Mouse (Mus musculus) kidney, embryonic 16.5 days (tissue): ENCODE data around the gene Hexb. TPM values are rescaled to one million over a fixed set of nuclear protein-coding genes. Genes with fewer than 3 reads are reported as not detected.

Experiments used
- ATAC-seq: fragments of 200-750 bp; cut with Nextera tagmentation; 2 replicates; pipeline ENCODE4 v1.8.0; 2017; ENCODE audit warnings: moderate TSS enrichment; ENCODE audit not compliant: low FRiP score, low TSS enrichment
- H3K27ac ChIP-seq: fragments of 300-500 bp; sonication (generic); 2 replicates; pipeline ENCODE4 v1.5.1; 2014; ENCODE audit warnings: low read length
- H3K27me3 ChIP-seq: fragments of 300-500 bp; sonication (generic); 2 replicates; pipeline ENCODE4 v1.6.1; 2014; ENCODE audit warnings: low read length, control low read depth, mixed read lengths; ENCODE audit not compliant: insufficient read depth
- H3K36me3 ChIP-seq: fragments of 300-500 bp; sonication (generic); 2 replicates; pipeline ENCODE4 v1.6.1; 2014; ENCODE audit warnings: low read length, control low read depth, mixed read lengths; ENCODE audit not compliant: insufficient read depth
- H3K4me1 ChIP-seq: fragments of 300-500 bp; sonication (generic); 2 replicates; pipeline ENCODE4 v1.6.1; 2014; ENCODE audit warnings: low read length, control low read depth, mixed read lengths; ENCODE audit not compliant: insufficient read depth
- H3K4me2 ChIP-seq: fragments of 300-500 bp; sonication (generic); replicated peaks from 2 replicates; pipeline ENCODE4 v1.6.1; 2014; ENCODE audit warnings: low read depth, low read length
- H3K4me3 ChIP-seq: fragments of 300-500 bp; sonication (generic); 2 replicates; pipeline ENCODE4 v1.5.1; 2014; ENCODE audit warnings: mild to moderate bottlenecking, low read length
- H3K9ac ChIP-seq: fragments of 300-500 bp; sonication (generic); replicated peaks from 2 replicates; pipeline ENCODE4 v1.6.1; 2014; ENCODE audit warnings: low read length
- H3K9me3 ChIP-seq: fragments of 300-500 bp; sonication (generic); 2 replicates; pipeline ENCODE4 v1.6.1; 2016; ENCODE audit warnings: low read length, control low read depth
- whole genome bisulfite sequencing: fragments of 180-500 bp; shearing (Covaris S2); extraction: QIAGEN DNeasy Blood & Tissue Kit; methylation state at CpG from one replicate; pipeline ENCODE4 v1.1.7; 2014; 5-methylcytosine and 5-hydroxymethylcytosine counted together
- polyA plus RNA-seq: library from polyadenylated mRNA; unstranded; fragments of >200 nt; fragmentation: Nextera tagmentation; extraction: Ambion mirVana; gene quantifications from 2 replicates; pipeline ENCODE4 v1.2.1, GENCODE M21; 2015

The Hexb gene
- polyA plus RNA-seq, 1 experiment from 2014 or later = 44.6 TPM

DNA sequence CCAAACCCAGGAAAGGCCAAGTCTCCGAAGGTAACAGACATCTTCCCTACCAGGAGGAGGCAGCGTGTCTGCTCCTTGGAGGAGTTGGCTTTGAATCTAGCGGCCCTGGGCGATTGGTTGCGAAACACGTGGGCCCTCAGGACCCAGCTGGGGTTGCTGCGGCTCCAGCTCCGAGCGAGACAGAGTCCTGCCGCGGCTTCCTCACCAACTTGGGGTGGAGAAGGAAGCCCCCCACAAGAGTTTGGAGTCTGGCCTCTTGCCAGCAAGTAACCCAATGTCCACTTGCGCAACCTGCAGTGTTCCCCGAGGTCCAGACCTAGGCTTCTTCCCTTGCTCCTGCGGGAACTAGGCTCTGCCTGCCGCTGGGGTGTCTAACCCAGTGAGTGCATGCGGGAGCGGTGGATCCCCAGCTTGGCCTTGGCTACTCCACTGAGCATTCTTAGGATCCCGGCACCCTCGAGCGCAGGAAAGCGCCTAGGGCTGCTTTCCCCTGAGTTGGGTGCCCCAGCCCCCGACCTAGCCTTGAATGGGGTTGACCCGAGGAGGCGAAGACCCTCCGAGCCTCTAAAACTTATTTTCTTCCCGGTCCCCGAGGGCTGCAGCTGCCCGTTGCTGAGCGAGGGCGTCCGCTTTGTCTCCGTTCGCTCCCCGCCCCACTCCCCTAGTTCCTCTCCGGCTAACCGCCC is 42.3 kb upstream of the Hexb start:
- ATAC-seq = peak; percentile 66
- peak overlapping the region; percentile 94 for H3K9ac ChIP-seq
- under 1% methylated on average over 34 of the region's 36 CpGs for WGBS
- no peaks in the 10 kb centered on the region for H3K9me3 ChIP-seq
- peaks cover 7% of the 10 kb centered on the region for H3K36me3 ChIP-seq
- peaks cover 57% of the 10 kb centered on the region for H3K4me1 ChIP-seq
- no peaks in the 10 kb centered on the region for H3K27me3 ChIP-seq
- peak overlapping the region; percentile 93 for H3K4me3 ChIP-seq
- H3K4me2 ChIP-seq = peak overlapping the region; percentile 77
- peak overlapping the region; percentile 96 for H3K27ac ChIP-seq

DNA sequence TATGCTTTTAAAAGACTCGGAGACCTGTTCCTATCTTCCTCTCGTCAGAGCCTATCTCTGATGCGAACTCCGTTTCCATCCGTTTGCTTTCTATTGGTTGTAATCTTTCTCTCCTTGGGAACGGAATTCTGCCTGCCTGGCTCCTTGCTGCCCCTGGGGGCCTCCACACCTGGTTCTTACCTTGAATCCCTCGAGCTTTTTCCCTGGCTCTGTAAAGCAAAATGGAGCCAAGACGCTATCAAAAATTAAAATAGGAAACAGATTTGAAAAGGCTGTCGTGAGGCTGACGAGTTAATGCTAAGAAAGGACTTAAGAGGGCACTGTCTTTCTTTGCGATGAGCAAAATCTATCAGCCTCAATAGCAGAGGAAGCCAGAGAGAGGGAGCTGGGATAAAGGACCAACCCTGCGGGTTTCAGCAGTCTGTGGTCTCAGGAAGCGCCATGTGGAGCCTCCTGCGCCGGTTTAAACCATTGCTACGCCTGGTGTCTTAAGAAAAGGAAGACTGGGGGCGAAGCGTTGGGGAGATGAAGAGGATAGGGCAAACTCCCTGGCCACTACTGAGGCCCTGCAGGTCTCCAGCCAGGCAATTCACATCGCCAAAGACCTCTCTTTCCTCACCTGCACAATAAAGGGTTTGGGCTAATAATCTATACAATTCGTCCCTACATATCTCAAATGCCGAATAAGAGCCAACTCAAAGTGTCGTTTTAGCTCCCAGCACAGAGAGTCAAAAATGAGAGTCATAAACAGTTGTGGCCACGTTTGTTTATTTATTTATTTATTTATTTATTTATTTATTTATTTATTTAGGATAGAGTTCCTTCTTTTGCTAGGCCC is 41.4 kb upstream of the Hexb start:
- 8% methylated on average over 23 of the region's 23 CpGs for WGBS
- Histone ChIP-seq H3K9ac (0 out of 2 replicates have a peak overlapping the region, but pooled peaks have one; percentile 42), H3K27ac (peak overlapping the region; percentile 96), H3K9me3 (no peaks in the 10 kb centered on the region), H3K4me2 (peak overlapping the region; percentile 77), H3K36me3 (no peaks in the 10 kb centered on the region), H3K4me3 (peak overlapping the region; percentile 93), H3K4me1 (peaks cover 50% of the 10 kb centered on the region), H3K27me3 (no peaks in the 10 kb centered on the region)
- 0 out of 2 replicates have a peak, but pooled peaks have one; percentile 24 for ATAC-seq

DNA sequence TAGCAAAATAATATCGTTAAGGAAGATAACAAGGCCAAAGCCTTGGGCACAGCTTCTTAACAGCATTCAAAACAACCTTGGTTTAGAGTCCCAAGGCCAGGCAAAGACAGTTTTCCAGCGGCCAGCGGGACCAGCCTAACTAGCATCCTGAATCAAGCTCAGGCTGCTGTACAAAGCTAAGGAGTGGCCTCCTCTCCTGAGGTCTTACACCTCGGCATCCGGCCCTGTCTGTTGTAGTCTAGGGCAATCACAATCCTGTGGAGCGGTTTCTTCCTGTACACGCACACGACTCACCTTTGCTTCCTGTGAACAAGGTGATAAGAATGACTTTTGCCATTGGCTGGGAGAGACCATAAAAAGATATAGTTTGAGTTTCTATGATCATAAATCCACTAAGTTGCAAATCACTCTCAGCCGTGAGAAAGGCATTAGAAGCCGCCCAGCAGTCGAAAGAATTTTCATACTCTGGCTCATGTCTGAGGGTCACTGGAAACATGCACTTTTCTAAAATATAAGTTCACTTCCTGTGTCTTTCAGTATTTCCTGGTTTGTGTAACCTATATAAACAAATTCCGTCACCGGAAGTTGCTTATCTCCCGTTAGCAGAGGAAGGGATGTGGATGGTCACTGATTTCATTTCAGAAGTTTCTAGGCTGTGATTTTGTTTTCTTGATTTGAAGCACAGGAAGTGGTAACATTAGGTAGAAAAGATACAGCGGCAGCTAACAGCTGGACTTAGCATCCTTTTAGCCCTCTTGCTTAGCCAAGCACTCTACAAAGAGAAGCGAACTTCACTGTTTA is 40.2 kb upstream of the Hexb start:
- H3K9me3 ChIP-seq = no peaks in the 10 kb centered on the region
- H3K36me3 ChIP-seq = no peaks in the 10 kb centered on the region
- peaks cover 38% of the 10 kb centered on the region for H3K4me1 ChIP-seq
- H3K4me3 ChIP-seq = no peak overlapping the region
- H3K9ac ChIP-seq = no peak overlapping the region
- no peak overlapping the region for H3K4me2 ChIP-seq
- peak overlapping the region; percentile 96 for H3K27ac ChIP-seq
- no peaks in the 10 kb centered on the region for H3K27me3 ChIP-seq
- WGBS = 39% methylated on average over 16 of the region's 16 CpGs
- no peak for ATAC-seq

DNA sequence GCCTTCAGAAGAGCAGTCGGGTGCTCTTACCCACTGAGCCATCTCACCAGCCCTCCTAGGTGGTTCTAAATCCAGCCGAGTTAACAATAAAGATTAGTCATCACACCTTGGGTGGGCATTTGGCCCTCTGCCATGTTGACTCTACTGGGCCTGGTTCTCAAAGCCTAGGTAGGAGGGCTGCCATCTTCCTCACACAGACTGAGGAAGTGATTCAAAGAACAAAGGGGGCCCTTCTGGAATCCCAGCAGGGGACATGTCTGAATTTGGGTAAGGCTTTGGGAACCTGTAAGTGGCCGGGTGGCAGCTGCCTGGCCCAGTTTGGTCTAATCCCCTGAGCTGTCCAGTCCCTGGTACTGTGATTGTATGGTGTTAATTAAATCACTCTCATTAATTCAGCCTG is 39.5 kb upstream of the Hexb start:
- Histone ChIP-seq H3K4me1 (peaks cover 32% of the 10 kb centered on the region), H3K9me3 (no peaks in the 10 kb centered on the region), H3K36me3 (no peaks in the 10 kb centered on the region), H3K4me2 (no peak overlapping the region), H3K4me3 (no peak overlapping the region), H3K9ac (no peak overlapping the region), H3K27me3 (no peaks in the 10 kb centered on the region), H3K27ac (peak overlapping the region; percentile 67; the same call in 1 of the 2 replicates)
- no peak for ATAC-seq
- WGBS = 66% methylated on average over 3 of the region's 3 CpGs

DNA sequence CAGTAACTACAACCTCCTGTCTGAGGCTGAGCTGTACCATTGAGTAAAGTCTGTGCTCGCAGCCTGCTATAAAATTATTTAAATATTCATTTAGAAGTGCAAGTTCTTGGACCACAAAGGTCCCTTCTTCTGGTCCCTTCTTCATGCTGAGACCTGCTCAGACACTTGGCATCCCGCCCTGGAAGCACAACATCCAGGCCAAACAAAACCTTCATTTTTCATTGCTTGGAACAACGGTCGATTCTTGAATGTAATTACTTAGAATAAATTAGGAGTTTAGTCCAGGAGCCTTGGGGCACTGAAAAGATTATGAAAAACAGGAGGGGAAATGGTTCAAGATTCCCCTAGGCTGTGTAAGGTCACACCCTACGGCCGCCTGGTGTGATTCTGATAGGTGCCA is 37.8 kb upstream of the Hexb start:
- 72% methylated on average over 6 of the region's 6 CpGs for WGBS
- H3K36me3 ChIP-seq = no peaks in the 10 kb centered on the region
- no peak for ATAC-seq
- H3K9me3 ChIP-seq = no peaks in the 10 kb centered on the region
- no peak overlapping the region for H3K4me3 ChIP-seq
- no peaks in the 10 kb centered on the region for H3K27me3 ChIP-seq
- H3K9ac ChIP-seq = no peak overlapping the region
- H3K4me2 ChIP-seq = no peak overlapping the region
- H3K27ac ChIP-seq = no peak overlapping the region
- peaks cover 24% of the 10 kb centered on the region; the same call in 1 of the 2 replicates for H3K4me1 ChIP-seq

DNA sequence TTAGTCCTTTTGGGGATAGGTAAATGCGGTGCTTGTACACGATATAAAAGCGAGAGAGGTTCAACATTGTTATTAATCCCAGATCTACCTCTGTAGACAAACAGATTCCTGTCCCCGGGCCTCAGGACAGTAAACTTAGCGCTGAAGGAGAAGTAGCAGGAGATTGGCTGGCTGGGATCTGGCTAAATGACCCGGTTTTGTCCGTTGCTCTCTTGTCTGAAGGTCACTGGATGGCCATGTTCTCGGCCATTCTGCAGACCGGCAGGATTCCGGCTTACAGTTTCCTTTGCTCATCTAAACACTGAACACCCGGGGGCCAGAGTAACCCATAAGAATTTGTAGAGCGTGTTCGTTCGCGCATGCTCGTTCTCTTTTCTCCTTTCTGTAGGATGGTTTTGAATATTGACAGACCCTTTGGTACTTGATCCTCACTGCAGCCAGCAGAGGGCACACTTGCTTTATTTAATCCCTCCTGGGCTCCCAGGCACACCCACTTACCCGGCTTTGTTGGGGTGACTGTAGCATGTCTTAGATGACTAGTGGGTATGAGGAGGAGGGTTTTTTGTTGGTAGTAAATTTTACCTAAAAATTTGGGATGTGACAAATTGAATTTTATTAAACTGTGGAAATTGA is 36.7 kb upstream of the Hexb start:
- peak; percentile 62; the same call in 1 of the 2 replicates for ATAC-seq
- WGBS = 16% methylated on average over 17 of the region's 17 CpGs

DNA sequence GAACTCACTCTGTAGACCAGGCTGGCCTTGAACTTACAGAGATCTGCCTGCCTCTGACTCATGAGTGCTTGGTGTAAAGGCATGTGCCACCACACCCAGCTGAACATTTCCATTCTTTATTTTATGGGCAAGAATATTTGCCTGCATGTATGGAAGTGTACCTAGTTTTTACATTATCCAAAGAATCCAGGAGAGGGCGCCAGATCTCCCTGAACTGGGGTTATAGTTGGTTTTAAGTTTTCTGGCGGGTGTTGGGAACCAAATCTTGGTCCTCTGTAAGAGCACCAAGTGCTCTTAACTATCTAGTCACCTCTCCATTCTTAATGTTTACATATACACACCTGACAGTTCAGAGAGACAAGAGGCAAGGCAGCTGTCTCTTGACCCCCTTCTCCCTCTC is 34.9 kb upstream of the Hexb start:
- Histone ChIP-seq H3K9me3 (no peaks in the 10 kb centered on the region), H3K4me2 (no peak overlapping the region), H3K36me3 (no peaks in the 10 kb centered on the region), H3K4me1 (peaks cover 5% of the 10 kb centered on the region; the same call in 1 of the 2 replicates), H3K4me3 (no peak overlapping the region), H3K27ac (no peak overlapping the region), H3K27me3 (no peaks in the 10 kb centered on the region), H3K9ac (no peak overlapping the region)
- no peak for ATAC-seq
- 86% methylated on average over 2 of the region's 2 CpGs for WGBS

More for the DNA sequence above, 36.7 kb upstream of the Hexb start:
- Histone ChIP-seq H3K9me3 (no peaks in the 10 kb centered on the region), H3K4me3 (peak overlapping the region; percentile 41), H3K27ac (no peak overlapping the region), H3K36me3 (no peaks in the 10 kb centered on the region), H3K4me2 (peak overlapping the region; percentile 60), H3K4me1 (peaks cover 20% of the 10 kb centered on the region; the same call in 1 of the 2 replicates), H3K9ac (peak overlapping the region; percentile 54), H3K27me3 (no peaks in the 10 kb centered on the region)

DNA sequence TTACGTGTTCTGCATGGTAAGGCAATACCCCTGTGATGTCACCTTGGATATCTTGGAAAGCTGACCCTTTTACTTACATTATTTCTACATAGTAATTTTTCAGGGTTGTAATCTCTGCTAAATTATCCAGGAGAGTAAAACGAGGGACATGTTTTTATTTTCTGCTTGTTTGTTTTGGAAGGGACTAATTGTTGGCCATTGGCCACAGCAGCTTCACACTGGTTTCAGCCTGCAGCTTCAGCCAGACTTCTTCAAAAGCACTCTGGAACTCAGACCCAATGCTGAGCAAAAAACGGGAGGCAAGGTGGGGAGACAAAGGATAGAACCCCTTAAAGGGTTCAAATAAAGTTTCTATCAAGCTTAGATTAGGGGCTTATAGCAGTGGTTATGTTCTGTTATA is 31.9 kb upstream of the Hexb start:
- no peak for ATAC-seq
- 41% methylated on average over 3 of the region's 3 CpGs for WGBS
- H3K4me1 ChIP-seq = peaks cover 3% of the 10 kb centered on the region
- no peak overlapping the region for H3K4me3 ChIP-seq
- no peaks in the 10 kb centered on the region for H3K36me3 ChIP-seq
- no peak overlapping the region for H3K9ac ChIP-seq
- no peak overlapping the region for H3K4me2 ChIP-seq
- H3K27ac ChIP-seq = no peak overlapping the region
- H3K9me3 ChIP-seq = peaks cover 4% of the 10 kb centered on the region; the same call in 1 of the 2 replicates
- no peaks in the 10 kb centered on the region for H3K27me3 ChIP-seq

DNA sequence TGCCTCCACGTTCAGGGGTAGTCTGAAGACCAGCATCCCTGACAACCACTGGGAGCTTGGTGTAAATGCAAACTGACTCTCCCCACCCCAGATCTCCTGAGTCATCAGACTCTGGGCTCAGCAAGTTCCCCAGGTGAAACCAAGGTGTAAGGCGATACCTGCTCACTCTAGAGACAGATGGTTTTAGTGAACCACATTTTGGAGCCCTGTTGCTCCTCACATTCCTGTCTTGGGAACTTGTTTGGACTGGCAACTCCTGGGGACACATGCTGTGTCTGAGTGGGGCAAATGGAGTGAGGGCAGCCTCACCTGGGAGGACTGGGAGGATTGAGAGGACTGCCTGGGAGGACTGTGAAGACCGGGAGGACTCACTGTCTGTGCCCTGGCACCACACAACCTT is 29.6 kb upstream of the Hexb start:
- Histone ChIP-seq H3K9me3 (peaks cover 4% of the 10 kb centered on the region; the same call in 1 of the 2 replicates), H3K4me1 (peaks cover 7% of the 10 kb centered on the region), H3K27ac (no peak overlapping the region), H3K4me3 (no peak overlapping the region), H3K36me3 (no peaks in the 10 kb centered on the region), H3K9ac (no peak overlapping the region), H3K27me3 (no peaks in the 10 kb centered on the region), H3K4me2 (no peak overlapping the region)
- 92% methylated on average over 3 of the region's 3 CpGs for WGBS
- no peak for ATAC-seq
